Mouse (Mus musculus): ENCODE results near the gene Pdzd7.
A peak's percentile ranks its signal among the peaks of the same experiment; 100 is the strongest.

The Pdzd7 gene

DNA sequence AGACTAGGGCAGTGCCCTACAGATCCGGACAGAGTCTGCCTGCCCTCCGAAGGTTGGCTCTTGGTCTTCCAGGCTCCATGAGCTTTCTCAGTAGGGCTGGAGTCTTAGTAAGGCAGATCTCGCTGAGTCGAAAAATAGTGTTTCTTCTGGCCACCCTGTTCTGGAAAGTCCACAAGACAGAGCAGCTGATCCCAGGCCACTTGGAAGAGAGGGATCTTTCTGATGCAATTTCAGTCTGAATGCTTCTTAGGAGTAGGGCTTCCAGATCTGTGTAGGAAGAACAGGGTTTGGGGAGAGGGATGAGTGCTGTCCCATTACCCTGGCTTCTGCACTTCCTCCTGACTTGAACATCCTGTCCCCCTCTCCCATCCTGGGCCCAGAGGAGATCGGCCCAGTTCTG, at the start of gene Pdzd7:
Gene Pdzd7, minus strand, starts transcription at position 67 of the 400 bp plus-strand sequence.
- DNase-seq, result no peak

- no peak for DNase-seq
These were observed 36.5 kb upstream of the Pdzd7 start for GRCm38 (mm10) chr19:45081841-45082550.

GRCm38 (mm10) chr19:45081279-45081678, 35.8 kb upstream of the Pdzd7 start:
- peak; percentile 29 for DNase-seq

GRCm38 (mm10) chr19:45080711-45081110, 35.2 kb upstream of the Pdzd7 start:
- DNase-seq, result no peak

GRCm38 (mm10) chr19:45079769-45080515, 34.4 kb upstream of the Pdzd7 start:
- peak; percentile 57 for DNase-seq

DNA sequence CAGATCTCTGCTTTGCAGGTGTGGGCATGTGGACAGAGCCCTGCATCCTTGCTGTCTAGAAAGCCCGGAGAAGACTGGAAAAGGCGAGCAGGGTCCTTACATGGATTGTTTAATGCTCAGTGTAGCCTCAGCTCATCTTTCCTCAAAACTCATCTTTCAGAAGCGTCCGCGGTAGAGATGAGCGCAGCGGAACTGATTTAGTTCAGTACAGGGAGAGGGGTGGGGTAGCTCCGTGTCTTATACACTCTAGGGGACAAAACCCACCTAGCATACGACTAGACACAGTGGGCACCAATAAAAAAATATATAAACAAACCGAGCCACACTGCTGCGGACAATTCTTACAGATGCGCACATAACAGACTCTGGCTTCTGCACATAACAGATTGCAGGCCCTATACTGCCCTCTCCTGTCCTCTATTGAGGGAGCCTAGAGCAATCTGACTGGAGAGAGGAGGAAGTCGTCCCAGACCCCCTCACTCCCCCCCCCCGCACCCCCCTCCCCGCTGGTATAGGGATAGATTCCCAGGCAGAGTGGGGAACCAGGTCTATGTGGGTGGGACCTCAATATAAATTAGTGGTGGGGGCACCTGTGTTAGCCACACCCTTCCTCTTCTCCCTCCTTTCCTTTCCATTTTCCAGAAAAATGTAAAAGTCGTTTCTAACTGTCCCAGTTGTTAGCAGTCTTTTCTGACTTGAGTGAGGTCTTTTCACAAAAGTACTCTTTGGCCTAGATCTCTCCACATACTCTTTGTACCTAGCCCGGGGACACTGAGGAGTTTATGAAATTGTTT, 33.7 kb upstream of the Pdzd7 start:
- no peak for DNase-seq

GRCm38 (mm10) chr19:45077742-45078645, 32.5 kb upstream of the Pdzd7 start:
- DNase-seq, result no peak

DNA sequence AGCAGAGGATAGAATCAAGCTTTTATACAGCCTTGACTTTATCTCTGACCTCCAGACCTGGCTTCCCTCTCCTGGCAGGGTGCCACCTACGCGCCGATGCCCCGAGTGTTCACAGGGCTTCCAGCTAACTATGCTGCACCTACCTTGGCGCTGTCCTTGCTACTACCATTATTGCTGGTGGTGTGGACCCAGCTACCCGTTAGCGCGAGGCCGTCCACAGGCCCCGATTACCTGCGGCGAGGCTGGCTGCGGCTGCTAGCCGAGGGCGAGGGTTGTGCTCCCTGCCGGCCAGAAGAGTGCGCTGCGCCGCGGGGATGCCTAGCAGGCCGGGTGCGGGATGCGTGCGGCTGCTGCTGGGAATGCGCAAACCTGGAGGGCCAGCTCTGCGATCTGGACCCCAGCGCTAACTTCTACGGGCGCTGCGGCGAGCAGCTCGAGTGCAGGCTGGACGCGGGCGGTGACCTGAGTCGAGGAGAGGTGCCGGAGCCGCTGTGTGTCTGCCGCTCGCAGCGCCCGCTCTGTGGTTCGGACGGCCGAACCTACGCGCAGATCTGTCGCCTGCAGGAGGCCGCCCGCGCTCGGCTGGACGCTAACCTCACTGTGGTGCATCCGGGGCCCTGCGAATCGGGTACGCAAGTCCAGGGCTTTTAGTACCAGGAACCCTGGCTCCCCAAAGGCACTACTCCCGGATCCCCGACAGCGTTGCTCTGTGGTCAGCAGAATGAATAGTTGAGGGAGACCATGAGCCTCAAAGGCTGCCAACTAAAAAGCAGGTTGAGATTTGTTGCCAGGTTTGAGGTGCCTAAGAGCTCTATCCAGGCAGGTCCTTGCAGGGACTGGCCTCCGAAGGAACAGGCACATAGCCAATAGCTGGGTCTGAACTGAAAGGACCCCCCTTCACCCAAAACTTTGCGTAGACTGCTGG, 31.3 kb upstream of the Pdzd7 start:
- DNase-seq, result peak; percentile 49

DNA sequence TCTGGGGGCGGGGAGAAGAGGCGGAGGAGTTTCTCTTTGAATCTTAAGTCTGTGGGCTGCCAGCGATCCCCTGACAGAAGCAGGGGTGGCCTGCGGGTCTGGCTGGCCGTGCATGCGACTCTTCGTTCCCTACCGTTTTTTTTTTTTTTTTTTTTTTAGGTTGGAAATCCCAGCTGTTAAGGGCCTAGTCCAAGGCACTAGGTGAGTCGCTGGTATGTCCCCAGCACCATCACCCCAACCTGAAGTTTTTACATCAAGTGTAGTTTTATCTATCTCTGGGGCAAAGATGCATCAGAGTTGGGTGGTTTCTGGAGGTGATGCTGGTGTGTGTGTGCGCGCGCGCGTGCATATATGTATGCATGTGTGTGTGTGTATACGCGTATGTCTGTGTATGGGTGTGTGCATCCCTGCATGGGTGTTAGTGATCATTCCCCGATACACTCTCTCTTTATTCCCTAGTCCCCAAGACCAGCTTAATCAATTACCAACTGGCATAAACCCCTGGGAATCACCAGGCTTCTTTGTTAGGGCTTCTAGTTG, 30.6 kb upstream of the Pdzd7 start:
- no peak for DNase-seq

DNA sequence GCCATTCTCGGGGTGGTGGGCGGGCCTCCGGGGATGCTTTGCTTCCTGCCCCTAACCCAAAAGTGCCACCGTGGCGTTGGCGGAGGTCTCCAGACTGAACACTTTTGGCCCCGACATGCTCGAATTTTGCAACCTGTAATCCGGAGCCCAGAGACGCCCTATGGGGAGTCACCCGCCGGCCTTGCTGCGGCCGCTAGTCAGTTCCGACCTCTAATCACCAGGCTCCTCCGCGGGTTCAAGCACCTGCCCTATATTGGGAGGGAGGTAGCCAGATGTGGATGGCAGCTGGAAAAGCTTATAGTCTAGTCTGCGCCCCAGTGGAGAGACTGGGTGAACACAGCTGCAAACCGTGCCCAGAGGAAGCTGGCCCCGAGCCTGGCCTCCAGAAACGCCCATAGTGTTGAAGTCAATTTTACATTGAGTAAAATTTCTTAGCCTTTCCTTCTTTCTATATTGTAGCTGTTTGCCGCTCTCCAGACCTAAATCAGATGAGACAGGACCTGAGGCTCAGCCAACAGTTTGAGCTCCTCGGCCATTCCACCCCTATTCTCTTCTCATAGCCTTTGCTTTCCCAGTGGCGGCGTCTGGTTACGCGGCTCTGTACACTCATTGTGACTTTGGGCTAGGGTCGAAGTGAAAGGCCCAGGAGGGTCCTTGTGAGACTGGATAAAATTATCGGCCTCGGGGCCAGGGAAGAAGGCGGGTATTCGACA, 30.0 kb upstream of the Pdzd7 start:
- DNase-seq, result no peak

DNA sequence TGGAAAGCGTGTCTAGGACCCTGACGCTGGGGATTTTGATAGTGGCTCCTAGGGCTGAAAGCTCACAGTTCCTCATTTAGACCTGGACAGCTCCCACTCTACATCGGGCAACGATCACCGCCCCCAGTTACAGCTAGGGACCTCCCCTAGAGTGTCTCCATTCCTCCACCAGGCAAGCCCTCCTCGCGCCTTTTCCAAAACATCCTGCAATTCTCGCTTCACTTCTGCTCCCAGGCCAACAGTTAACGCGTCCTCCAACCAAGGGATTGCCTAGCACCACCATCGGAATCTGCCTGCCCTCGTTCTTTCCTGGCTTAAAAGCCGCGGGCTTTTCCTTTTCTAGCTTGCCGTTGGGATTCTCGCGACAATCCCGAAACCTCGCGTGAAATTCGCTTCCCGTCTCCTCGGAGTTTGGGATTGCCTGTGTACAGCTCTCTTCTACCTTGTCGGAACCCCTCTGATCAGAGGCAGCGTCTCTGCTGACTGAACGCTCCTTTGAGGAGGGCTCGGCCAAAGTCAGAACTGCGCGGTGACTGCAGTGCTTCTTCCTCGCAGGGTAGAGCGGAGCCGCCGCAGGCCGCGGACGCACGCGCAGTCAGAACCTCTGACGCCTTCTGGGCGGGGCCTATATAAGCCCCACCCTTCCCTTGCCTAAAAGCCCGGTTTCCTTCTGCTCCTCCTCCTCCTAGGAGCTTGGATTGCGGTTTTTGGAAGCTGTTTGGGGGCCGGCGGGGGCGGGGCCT, 29.2 kb upstream of the Pdzd7 start, which contains the start of gene Kazald1:
Gene Kazald1, plus strand, starts transcription at position 662 of the 743 bp plus-strand sequence.
- peak; percentile 93 for DNase-seq

DNA sequence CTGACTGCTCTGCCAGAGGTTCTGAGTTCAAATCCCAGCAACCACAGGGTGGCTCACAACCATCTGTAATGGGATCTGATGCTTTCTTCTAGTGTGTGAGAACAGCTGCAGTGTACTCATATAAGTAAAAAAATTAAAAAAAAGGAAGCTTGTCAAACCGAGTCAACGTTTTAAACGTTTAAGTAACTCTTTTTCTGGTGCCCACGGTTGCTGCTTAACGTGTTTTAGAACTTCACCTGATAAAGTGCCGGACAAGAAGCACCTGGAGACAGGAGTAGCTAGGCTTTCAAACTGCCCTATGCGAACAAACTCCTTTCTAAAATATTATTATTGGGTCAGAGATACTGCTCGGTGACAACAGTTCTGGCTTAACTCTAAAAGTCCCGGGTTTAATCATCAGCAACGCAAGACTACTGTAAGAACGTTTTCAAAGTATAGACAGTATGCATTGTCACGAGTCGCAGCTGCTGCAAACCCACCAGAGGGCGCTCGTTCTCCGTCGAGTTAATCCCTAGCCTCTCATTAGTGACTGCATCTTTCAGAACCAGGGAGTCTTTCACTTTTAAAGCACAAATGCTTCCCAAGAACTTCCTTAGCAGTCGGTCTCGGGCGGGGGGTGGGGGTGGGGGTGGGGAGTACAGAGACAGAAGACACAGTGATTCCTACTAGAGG, 28.5 kb upstream of the Pdzd7 start:
- DNase-seq, result peak; percentile 52

DNA sequence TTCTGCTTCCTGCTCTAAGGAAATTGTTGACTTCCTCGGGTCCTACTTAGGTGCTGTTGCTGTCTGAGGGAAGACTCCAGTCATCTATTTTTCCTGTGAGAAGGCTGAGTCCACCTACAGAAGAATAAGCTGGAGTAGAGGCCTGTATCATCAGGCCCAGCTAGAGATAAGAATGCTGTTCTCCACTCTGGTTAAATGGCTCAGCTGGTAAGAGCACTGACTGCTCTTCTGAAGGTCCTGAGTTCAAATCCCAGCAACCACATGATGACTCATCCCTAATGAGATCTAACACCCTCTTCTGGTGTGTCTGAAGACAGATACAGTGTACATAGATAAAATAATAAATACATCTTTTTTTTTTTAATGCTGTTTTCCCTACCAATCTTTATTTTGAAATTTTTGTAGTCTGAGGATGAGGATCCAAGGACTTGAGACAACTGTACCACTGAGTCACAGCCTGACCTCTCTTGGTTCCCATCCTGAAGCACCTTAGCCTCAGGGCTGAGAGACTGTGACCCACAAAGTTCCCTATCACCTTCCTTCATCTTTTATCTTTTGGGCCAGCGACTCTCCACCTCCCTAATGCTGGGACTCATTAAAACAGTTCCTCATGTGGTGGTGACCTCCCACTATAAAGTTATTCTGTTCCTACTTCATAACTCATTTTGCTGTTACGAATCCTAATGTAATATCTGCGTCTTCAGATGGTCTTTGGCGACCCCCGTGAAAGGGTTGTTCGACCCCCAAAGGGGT, 22.4 kb upstream of the Pdzd7 start:
- DNase-seq, result no peak

- no peak for DNase-seq
These were observed 21.7 kb upstream of the Pdzd7 start for GRCm38 (mm10) chr19:45067170-45067569.

DNA sequence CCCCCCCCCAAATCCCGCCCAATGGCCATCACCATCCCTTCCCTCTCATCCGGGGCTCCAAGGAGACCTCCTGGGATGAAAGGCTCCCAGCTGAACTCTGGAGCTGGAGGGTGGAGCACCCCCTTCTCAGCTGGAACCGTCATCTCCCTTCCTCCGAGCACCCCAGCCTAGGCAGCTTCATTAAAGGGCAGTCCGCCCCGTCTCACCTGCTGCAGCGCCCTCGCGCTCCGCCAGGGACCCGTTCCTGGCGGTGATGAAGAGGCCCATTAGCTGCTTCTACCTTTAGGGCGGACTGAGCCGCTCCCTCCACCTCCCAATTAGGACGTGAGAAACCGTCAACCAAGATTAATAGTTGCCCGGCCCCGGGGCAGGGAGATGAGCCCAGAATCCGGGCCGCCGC, 19.7 kb upstream of the Pdzd7 start:
- no peak for DNase-seq

- DNase-seq, result peak; percentile 36
These were observed 18.2 kb upstream of the Pdzd7 start for GRCm38 (mm10) chr19:45063565-45064292.

DNA sequence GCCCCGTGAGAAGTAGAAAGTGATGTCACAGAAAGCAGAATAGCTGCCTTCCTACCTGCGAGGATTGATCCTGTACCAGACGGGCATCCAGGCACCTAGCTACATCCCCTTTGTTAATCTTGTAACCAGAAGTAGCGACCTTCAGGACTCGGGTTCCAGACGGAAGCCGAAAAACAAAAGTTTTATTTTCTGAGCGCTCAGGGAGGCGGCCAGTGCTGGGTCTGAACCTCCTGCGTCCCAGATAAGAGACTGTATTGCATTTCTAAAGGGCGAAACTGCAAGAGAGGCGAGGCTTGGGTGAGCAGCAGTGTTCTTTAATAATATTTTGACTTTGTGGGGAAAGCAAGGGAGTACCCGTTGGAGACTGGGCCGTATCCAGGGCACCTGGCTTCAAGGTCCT, 13.3 kb upstream of the Pdzd7 start:
- DNase-seq, result no peak

All from kidney, adult 11 months (tissue).